Mouse (Mus musculus): ENCODE results near the gene Prrx1.

Gene Prrx1

DNA sequence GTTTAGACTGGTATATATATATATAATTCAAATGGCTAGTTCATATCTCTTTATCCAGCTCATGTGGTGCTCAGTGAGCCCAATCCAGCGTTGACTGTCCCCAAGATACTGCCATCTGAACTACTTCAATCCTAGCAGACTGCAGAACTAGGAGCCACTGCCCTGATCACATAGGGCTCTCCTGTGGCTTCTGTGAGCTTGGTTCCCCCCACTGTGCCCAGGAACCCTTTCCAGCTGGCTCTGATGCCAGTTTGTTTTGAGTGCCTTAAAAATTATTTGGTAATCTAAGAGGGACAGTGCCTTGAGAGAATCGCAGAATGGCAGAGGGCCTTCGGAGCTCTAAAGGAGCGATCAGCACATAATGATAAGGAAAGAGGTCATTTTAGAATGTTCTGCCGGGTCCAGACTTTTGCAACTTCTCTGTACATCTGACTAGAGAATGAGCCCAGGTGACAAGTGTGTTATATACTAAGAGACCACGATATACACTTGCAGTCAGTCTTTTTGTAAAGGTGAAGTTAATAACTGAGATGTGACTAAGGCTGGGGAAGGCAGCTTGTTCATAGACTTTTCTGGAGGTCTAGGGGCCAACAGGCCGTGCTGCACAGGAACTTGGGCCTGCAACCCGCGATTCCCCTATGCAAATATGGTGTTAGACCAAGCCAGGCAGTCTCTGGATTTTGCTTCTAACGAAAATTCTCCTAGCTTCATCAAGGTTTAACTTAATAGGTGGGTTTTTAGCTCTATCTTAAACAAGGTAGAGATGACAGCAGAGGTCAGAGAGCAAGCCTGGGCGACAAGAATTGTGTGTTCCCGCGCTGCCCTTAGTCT lies 2.3 kb downstream of the Prrx1 start:
- DNase-seq: no peak

- no peak for DNase-seq
Measured at GRCm38 (mm10) chr1:163310023-163310754, 3.3 kb downstream of the Prrx1 start.

GRCm38 (mm10) chr1:163309466-163309865 lies 4.0 kb downstream of the Prrx1 start:
- DNase-seq: no peak

DNA sequence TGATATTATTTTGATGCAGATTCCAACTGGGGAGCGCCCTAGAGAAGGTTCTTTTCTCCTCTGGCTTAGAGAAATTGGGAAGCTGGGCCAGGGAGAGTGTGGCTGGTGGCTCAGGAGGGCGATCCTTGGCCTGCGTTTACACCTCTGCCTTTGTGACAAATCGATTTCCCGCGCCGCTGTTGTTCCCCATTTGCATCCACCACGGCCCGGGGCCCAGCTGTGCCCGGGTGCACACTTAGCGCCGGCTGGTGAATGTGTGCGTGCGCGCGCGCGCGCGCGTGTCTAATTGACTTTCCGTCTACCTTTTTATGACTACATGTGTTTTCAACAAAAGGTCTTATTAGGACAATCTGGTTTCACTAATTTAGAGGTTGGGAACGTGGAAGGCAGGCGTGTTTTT lies 4.9 kb downstream of the Prrx1 start:
- no peak for DNase-seq

- no peak for DNase-seq
Measured at GRCm38 (mm10) chr1:163307706-163308105, 5.8 kb downstream of the Prrx1 start.

GRCm38 (mm10) chr1:163305956-163306355 lies 7.6 kb downstream of the Prrx1 start:
- no peak for DNase-seq

GRCm38 (mm10) chr1:163304837-163305236 lies 8.7 kb downstream of the Prrx1 start:
- DNase-seq: no peak

GRCm38 (mm10) chr1:163302292-163302691 lies 11.2 kb downstream of the Prrx1 start:
- no peak for DNase-seq

DNA sequence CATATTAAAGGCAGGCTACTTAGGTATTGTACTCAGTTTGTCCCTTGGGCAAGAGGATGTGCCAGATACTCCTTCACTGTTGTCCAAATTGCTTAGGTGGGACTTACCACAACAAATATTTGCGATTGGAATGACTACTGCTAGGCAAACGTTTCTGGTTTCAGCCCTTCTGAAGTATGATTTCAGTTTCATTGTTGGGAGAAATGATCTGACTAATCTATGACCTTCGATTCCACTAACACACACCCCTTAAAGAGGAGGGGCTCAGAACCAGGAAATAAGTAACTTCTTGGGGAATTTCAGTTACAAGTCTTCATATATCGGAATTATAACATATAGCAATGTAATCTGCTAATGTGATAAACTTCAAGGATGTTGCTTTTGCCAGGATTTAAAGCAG lies 20.4 kb downstream of the Prrx1 start:
- no peak for DNase-seq

GRCm38 (mm10) chr1:163291925-163292324 lies 21.6 kb downstream of the Prrx1 start:
- no peak for DNase-seq

DNA sequence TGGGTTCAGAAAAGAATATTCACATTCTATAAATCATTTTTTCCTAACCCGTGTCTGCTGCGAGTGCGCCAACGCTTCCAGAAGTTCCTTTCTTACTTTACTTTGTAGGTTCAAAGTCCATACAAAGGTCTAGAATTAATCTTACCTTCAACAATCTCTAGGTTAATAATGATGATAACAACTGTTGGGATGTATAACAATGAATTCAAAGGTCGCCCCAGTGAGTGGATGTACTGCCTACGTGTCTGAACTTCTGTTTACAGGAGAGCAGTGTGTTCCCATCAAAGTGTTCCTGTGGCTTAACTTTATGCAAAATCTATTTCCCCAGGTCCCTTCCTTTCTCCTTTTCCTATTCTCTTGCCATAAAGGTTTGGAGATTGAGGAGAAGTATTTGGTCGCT lies 24.4 kb downstream of the Prrx1 start:
- DNase-seq: no peak

DNA sequence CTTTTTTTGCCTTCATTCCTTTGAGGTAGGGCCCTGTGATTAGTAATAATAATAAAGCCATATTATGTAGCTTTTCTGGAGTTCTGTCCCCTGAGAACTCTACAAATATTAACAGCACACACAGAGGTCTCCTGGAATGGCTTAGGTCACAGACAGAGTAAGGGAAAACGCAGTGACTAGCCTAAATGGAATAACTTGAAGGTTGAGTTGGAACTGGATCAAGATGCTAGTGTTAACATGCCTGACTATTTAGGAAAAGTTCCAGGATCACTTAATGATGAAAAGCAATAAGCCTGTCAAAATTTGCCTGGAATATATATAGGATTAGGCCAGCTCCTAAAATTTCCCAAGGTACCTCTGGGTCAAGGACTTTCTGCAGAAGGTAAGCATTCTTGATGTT lies 28.0 kb downstream of the Prrx1 start:
- DNase-seq: no peak

- peak; percentile 17 for DNase-seq
Measured at GRCm38 (mm10) chr1:163285136-163285535, 28.4 kb downstream of the Prrx1 start.

DNA sequence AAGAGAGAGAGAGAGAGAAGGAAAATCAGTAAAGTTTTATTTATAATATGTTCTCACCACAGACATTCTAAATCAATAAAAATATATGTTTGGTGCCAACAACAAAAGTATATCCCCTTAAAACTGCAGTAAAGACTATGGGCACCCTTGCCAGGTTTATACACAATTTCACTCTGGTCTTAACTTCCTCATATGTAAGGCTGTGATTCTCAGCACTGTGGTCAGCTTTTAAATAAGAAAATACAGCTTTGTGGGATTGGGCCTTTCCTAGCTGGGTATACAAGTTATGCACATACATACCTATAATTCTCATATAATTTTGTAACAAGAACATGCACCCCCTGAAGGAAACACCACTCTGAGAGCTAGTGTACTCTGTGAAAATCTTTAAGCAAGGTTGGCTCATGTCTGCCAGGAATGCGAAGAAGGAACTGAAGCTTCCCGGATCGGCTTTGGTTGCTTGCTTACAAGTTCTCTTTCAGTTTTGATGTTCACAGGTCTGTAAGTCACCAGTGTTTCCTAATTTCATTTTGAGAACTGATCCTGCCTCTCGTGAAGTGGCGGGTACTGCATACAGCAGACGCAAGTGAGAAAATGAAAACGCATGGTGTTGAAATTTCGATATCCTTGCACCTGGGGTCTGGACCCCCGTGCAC lies 29.4 kb downstream of the Prrx1 start:
- DNase-seq: no peak

DNA sequence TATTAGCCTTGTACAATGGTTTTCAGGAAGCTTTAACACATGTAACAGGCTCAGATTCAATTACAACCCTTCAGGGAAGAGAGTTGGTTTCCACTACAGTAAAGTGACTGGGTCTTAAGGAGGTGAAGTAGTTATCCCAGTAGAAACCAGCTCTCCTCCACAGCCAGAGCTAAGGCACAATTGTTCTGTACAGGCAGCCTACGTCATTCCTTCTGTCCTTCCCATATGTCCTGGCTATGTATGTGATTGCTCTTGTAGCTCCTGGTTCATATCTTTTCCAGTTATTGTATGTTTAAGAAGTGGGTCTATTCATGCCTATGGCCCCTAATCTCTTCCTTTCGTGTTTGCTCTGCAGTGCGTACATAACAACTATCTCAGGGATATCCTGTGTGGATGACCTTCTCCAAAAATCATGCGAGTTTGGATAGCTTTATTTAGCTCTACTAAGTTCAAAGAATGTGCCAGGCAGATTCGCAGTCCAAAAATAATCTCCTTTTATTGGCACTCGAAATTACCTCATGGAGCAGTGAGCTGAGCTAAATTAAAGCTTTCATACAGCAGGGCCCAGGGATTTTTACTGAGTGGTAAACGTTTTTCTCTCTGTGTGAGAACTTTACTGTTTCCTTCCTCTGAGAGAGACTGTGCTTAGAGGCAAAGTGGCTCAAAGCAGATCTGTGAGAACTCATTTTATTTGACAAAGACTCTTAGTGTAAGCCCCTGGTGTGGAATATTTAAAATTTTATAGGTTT lies 31.9 kb downstream of the Prrx1 start:
- DNase-seq: no peak

DNA sequence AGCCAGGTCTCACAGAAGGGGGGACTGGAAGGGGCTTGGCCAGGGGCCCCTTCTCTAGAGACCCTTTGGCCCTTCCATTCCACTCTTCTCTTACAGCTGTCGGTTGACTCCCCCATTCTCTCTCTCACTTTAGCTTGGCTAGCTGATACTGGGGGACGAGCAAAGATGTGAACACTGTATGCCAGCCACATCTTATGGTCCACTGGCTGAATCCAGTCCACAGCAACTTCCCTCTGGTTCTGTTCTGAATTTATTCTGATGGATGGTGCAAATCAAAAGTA lies 32.7 kb downstream of the Prrx1 start:
- DNase-seq: no peak

DNA sequence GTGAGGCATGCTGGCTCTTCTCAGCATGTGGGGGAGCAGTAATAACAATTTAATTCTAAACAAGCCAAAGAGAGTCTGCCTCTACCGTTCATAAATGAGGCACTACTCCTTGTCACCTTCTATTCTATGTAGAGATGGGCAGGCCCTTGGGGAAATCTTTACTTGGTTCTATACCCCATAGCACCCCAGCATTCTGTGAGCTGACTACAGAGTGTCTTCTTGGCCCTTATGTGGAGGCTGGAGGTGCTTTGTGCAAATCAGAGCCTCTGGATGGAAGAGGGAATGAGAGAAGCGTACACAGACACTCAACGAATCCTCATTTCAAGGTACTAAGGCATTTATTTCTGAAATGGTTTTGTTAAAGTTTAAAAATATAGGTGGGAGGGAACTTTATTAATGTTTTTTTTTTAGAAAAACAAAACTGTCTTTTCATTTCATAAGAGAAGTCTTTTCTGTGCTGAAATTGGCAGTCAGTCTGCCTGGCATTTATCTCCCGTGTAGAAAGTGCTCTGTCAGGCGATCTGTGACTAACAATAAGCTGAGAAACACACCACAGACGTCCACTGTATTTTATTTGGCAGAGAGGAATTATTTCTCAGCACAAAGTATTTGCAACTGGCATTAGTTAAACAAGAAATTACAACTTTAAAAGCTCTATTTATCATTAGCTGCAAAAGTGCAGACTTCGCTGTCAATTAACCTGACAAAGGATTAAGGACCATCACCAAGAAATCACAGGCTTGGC lies 33.2 kb downstream of the Prrx1 start:
- no peak for DNase-seq

DNA sequence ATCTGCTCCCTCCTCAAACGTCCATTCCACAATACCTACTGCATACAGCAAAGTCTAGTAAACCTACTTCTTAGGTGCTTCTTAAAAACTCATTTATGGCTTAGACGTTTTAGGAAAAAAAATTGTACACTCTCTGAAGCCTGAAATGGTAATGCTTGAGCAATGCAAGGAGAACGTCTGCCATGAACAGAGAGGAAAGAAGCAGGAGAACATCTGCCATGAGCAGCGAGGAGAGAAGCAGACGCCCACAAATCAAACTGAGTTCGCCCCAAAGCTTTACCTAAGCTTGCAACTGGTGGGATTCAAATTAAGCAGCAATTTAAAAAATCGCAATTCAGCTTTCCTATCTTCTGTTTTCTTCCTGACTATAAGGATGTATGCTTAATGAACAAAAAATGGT lies 36.4 kb downstream of the Prrx1 start:
- DNase-seq: no peak

- no peak for DNase-seq
Measured at GRCm38 (mm10) chr1:163274919-163275318, 38.6 kb downstream of the Prrx1 start.

DNA sequence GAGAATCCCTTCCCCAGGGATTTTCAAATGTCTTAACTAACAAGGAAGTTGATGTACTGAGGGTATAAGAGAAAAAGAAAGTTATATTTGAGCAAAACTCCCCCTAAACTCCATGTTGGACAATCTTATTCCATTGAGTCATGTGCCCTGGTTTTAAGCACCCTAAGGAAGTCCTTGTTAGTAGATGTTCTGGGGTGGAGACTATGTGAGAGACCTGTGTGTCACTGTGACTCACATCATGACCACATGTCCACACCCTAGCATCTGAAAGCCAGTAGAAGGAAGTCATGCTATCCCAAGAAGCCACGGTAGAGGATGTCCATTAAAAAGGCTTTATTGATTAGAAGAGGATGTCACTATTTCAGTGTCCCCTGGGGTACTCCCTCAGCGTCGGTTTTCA lies 40.4 kb downstream of the Prrx1 start:
- DNase-seq: no peak

- no peak for DNase-seq
Measured at GRCm38 (mm10) chr1:163266853-163267538, 46.5 kb downstream of the Prrx1 start.

DNA sequence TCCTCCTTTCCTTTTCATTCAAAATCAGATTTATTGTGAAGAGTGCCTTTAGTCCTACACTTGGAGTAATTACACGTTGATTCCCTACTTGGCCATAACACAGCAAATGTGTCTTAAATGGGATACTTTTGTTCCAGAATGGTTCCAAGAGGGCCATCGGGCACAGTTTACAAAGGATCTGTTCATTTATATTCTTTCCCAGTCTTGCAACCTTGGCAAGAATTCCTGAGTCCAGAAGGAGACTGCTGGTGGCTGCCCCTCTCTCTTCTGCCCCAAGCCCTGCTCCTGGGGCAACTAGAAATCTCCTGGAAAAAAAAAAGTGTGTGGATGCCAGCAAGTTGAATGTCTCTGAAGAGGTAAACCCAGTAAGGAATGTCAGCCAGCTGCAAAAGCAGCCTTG lies 56.2 kb downstream of the Prrx1 start:
- DNase-seq: no peak
